Mouse (Mus musculus) G1E (cell line): Measurements from ENCODE around the gene Isyna1.

Source experiments
- CTCF ChIP-seq: IDR thresholded peaks from 2 replicates; pipeline ENCODE4 v1.5.1; 2012; ENCODE audit warnings: low read depth, low read length, inconsistent platforms, mixed read lengths
- GATA1 ChIP-seq: IDR thresholded peaks from 2 replicates; pipeline ENCODE4 v1.6.1; 2012; ENCODE audit warnings: borderline replicate concordance, low read length, inconsistent platforms, mixed read lengths

DNA sequence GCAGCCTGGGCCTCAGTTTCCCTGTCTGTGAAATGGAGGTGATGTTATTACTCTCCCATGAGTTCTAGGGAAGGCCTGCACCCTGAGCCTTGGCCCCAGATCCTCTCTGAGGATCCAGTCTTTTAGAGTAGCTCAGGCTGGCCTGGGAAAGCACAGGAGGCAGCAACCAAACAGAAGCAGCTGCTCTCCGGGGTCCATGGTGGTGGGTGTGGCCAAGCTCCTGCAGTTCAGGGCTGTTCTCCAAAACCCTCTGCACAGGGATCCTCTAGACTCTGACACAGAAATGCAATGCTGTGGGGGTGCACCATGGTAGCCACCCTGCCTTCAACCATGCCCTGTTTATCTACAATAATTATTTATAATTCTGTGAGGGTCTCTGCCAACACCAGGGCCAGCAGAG lies 19.6 kb downstream of the Isyna1 start:
- TF ChIP-seq CTCF (no peak), GATA1 (no peak)
